Mouse (Mus musculus): ENCODE measurements around the gene Smyd2. TPM values are rescaled to one million over a fixed set of nuclear protein-coding genes. Genes with fewer than 3 reads are reported as not detected.

Smyd2 gene
- total and polyA plus RNA-seq, 3 experiments = 81.5 to 117 (median 99.2) TPM

DNA sequence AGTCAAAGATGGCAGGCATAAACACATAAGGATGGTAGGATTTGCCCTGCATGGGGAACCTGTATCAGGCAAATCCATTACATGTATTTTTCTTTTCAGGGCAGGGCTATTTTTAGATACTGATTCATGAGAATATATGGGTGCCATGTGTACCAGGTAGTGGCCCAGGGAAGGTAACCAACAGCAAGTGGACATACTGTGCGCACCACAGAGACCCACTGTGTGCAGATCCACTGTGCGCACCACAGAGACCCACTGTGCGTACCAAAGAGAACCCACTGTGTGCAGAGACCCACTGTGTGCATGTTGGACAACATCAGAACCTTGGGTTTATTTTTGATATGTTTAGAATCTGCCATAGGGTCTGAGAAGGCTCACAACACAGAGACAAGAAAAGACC is 58.4 kb downstream of the Smyd2 start:
- H3K36me3 ChIP-seq (ENCODE audit: control insufficient read depth, insufficient read depth, low read length) = no peaks in the 10 kb centered on the region; the same call in 1 of the 2 replicates
- no peak for TF ChIP-seq CTCF (IDR thresholded peaks at IDR 0.05)
- no peak for TF ChIP-seq EP300 (IDR thresholded peaks at IDR 0.05; ENCODE audit: insufficient read depth, low read depth, low read length)
- 97% methylated on average over 3 of the region's 3 CpGs for WGBS
- H3K27ac ChIP-seq = no peak overlapping the region
- DNase-seq = no peak
- intact Hi-C loops (cut with DNase I) = loop anchor here (5.0 kb wide), 1 partner anchor 161 kb away; no protein-coding TSS in a partner anchor
- peaks cover 12% of the 10 kb centered on the region for H3K4me1 ChIP-seq (ENCODE audit: control insufficient read depth, insufficient read depth, low read length)
- no peak overlapping the region for H3K4me3 ChIP-seq
- H3K27me3 ChIP-seq (ENCODE audit: control insufficient read depth, insufficient read depth, low read length) = no peaks in the 10 kb centered on the region
- H3K9ac ChIP-seq (ENCODE audit: low read depth, low read length) = no peak overlapping the region
- H3K79me2 ChIP-seq (replicated peaks; ENCODE audit: control insufficient read depth, insufficient read depth, low read length) = no peaks in the 10 kb centered on the region

DNA sequence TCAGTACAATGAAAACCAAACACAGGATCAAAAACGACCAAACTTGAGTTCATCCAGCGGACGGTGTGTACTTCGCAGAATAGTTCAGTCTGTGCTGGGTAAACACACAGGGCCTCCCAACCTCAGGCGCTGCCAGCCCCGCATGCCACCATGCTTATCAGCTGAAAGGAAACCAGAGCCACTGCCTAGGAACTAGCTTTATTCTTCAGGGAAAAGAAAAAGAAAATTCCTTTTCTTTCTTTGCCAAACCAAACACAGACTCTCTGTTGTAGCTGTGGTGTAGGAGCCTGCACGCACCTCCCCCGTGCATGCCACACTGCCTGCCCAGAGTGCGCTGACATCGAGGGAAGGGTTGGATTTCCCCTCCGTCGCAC is 61.2 kb downstream of the Smyd2 start:
- H3K36me3 ChIP-seq (ENCODE audit: control insufficient read depth, insufficient read depth, low read length) = no peaks in the 10 kb centered on the region; the same call in 1 of the 2 replicates
- WGBS = 45% methylated on average over 12 of the region's 12 CpGs
- H3K79me2 ChIP-seq (replicated peaks; ENCODE audit: control insufficient read depth, insufficient read depth, low read length) = no peaks in the 10 kb centered on the region
- peaks cover 1% of the 10 kb centered on the region; the same call in 1 of the 2 replicates for H3K4me1 ChIP-seq (ENCODE audit: control insufficient read depth, insufficient read depth, low read length)
- TF ChIP-seq EP300 (IDR thresholded peaks at IDR 0.05; ENCODE audit: insufficient read depth, low read depth, low read length) (no peak), CTCF (IDR thresholded peaks at IDR 0.05) (no peak), POLR2A (IDR thresholded peaks at IDR 0.05; ENCODE audit: insufficient read depth, low read depth, low read length) (no peak)
- H3K4me3 ChIP-seq = no peak overlapping the region
- DNase-seq = peak in 1 of 2 experiments; percentile 51
- intact Hi-C loops (cut with DNase I) = loop anchor here (5.0 kb wide), 1 partner anchor 159 kb away; no protein-coding TSS in a partner anchor
- H3K9ac ChIP-seq (ENCODE audit: low read depth, low read length) = no peak overlapping the region
- H3K27me3 ChIP-seq (ENCODE audit: control insufficient read depth, insufficient read depth, low read length) = no peaks in the 10 kb centered on the region
- H3K27ac ChIP-seq = no peak overlapping the region

DNA sequence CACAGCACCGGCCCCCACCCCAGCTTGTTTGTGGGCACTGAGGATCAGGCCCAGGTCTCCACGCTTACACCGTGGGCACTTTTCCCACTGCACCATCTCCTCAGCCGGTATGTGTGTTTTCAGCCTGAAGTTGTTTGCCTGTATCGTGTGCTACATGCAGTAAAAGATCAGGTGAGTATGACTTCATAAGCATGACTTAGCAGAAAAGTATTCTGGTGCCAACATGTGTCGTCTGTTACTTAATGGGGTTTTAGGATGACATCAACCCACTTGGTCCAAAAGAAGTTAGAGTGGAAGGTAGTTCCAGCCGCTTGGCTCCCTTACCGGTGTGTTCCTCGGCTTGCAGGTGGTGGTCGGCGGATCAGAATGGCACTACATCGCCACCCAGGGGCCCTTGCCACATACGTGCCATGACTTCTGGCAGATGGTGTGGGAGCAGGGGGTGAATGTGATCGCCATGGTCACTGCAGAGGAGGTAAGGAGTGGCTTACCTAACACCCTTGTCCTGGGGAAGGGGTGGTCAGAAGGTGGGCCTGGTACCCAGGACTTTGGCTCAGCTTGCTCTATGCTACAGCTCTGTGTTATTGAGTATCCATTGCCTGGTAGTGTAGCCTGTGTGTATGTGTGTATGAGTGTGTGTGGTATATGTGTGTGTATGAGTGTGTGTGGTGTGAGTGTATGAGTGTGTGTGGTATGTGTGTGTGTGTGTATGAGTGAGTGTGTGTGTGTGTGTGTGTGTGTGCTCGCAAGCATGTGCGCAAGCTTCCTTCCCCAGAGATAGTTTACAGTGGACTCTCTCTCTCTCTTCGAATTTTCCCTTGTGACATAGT is 61.8 kb downstream of the Smyd2 start:
- H3K4me3 ChIP-seq = no peak overlapping the region
- H3K27me3 ChIP-seq (ENCODE audit: control insufficient read depth, insufficient read depth, low read length) = no peaks in the 10 kb centered on the region
- H3K27ac ChIP-seq = no peak overlapping the region
- intact Hi-C loops (cut with DNase I) = loop anchor here (5.0 kb wide), 1 partner anchor 158 kb away; no protein-coding TSS in a partner anchor
- peaks cover 1% of the 10 kb centered on the region; the same call in 1 of the 2 replicates for H3K4me1 ChIP-seq (ENCODE audit: control insufficient read depth, insufficient read depth, low read length)
- DNase-seq = no peak
- H3K36me3 ChIP-seq (ENCODE audit: control insufficient read depth, insufficient read depth, low read length) = no peaks in the 10 kb centered on the region; the same call in 1 of the 2 replicates
- TF ChIP-seq POLR2A (IDR thresholded peaks at IDR 0.05; ENCODE audit: insufficient read depth, low read depth, low read length) (no peak), CTCF (IDR thresholded peaks at IDR 0.05) (peak; percentile 34)
- no peak overlapping the region for H3K9ac ChIP-seq (ENCODE audit: low read depth, low read length)
- WGBS = 75% methylated on average over 17 of the region's 17 CpGs
- H3K79me2 ChIP-seq (replicated peaks; ENCODE audit: control insufficient read depth, insufficient read depth, low read length) = no peaks in the 10 kb centered on the region

DNA sequence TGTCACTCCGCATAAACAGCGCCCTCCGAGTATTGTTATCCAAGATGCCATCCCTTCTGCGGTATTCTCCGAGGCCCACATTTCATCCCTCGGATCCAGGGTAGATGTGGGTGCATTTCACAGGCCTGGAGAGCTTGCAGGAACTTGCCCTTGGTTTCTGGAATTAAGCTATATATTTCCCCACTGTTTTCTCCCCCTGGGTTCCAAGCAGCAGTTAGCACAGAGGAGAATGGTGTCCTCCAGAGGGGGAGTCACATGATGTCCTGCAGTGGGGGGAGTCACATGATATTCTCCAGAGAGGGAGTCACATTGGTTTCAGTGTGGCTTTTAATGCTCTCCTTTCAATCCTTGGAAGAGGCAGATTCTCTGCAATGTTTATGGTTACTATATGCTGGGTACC is 63.8 kb downstream of the Smyd2 start:
- no peaks in the 10 kb centered on the region; the same call in 1 of the 2 replicates for H3K36me3 ChIP-seq (ENCODE audit: control insufficient read depth, insufficient read depth, low read length)
- DNase-seq = no peak
- H3K79me2 ChIP-seq (replicated peaks; ENCODE audit: control insufficient read depth, insufficient read depth, low read length) = no peaks in the 10 kb centered on the region
- no peaks in the 10 kb centered on the region for H3K27me3 ChIP-seq (ENCODE audit: control insufficient read depth, insufficient read depth, low read length)
- H3K4me1 ChIP-seq (ENCODE audit: control insufficient read depth, insufficient read depth, low read length) = peaks cover 1% of the 10 kb centered on the region; the same call in 1 of the 2 replicates
- H3K27ac ChIP-seq = no peak overlapping the region
- H3K9ac ChIP-seq (ENCODE audit: low read depth, low read length) = no peak overlapping the region
- H3K4me3 ChIP-seq = no peak overlapping the region
- intact Hi-C loops (cut with DNase I) = no loop called here
- 82% methylated on average over 6 of the region's 6 CpGs for WGBS
- no peak for TF ChIP-seq POLR2A (IDR thresholded peaks at IDR 0.05; ENCODE audit: insufficient read depth, low read depth, low read length)
- TF ChIP-seq EP300 (IDR thresholded peaks at IDR 0.05; ENCODE audit: insufficient read depth, low read depth, low read length) = no peak
- no peak for TF ChIP-seq CTCF (IDR thresholded peaks at IDR 0.05)

DNA sequence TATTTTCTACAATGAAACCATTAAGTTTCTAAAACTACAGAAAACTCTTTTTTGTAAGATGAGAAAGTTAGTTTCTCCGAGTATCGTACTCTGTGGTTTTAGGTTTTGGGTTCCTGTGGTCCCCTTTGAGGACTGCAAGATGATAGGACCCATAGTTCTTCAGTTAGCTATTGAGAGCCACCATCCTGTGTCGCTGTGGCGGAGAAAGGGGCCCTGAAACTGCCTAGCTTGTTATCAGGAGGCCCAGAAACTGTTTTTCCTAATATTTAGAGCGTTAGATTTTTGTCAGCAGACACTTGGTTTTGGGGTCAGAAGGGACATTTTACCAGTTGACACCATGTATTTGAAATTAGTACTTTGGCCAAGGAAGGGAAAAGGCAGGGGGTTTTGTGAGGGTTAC is 66.4 kb downstream of the Smyd2 start:
- no peak overlapping the region for H3K9ac ChIP-seq (ENCODE audit: low read depth, low read length)
- intact Hi-C loops (cut with DNase I) = no loop called here
- no peak overlapping the region for H3K4me3 ChIP-seq
- WGBS = 96% methylated on average over 5 of the region's 5 CpGs
- peaks cover 1% of the 10 kb centered on the region; the same call in 1 of the 2 replicates for H3K4me1 ChIP-seq (ENCODE audit: control insufficient read depth, insufficient read depth, low read length)
- no peaks in the 10 kb centered on the region for H3K27me3 ChIP-seq (ENCODE audit: control insufficient read depth, insufficient read depth, low read length)
- H3K27ac ChIP-seq = no peak overlapping the region
- H3K79me2 ChIP-seq (replicated peaks; ENCODE audit: control insufficient read depth, insufficient read depth, low read length) = no peaks in the 10 kb centered on the region
- DNase-seq = no peak
- H3K36me3 ChIP-seq (ENCODE audit: control insufficient read depth, insufficient read depth, low read length) = no peaks in the 10 kb centered on the region; the same call in 1 of the 2 replicates
- no peak for TF ChIP-seq EP300 (IDR thresholded peaks at IDR 0.05; ENCODE audit: insufficient read depth, low read depth, low read length)
- no peak for TF ChIP-seq POLR2A (IDR thresholded peaks at IDR 0.05; ENCODE audit: insufficient read depth, low read depth, low read length)
- no peak for TF ChIP-seq CTCF (IDR thresholded peaks at IDR 0.05)

DNA sequence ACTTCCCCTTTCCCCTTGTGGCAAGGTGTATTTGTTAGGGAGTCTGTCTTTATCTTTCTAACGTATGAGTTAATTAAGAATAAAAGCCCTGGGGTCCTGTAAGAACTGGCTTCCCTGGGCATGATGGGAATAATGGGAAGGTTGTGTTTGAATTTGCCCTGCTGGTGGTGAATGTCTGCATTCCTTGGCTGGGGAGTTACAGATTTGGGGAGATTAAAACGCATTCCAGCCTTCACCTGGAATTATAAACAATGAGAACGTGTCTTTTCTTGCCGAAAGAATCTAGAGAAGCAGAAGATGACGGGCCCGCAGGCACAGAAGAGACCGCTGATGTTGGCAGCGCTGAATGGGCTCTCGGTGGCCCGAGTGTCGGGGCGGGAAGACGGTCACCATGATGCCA is 67.5 kb downstream of the Smyd2 start:
- 85% methylated on average over 13 of the region's 13 CpGs for WGBS
- H3K79me2 ChIP-seq (replicated peaks; ENCODE audit: control insufficient read depth, insufficient read depth, low read length) = no peaks in the 10 kb centered on the region
- no peaks in the 10 kb centered on the region for H3K27me3 ChIP-seq (ENCODE audit: control insufficient read depth, insufficient read depth, low read length)
- TF ChIP-seq EP300 (IDR thresholded peaks at IDR 0.05; ENCODE audit: insufficient read depth, low read depth, low read length) (no peak), CTCF (IDR thresholded peaks at IDR 0.05) (no peak), POLR2A (IDR thresholded peaks at IDR 0.05; ENCODE audit: insufficient read depth, low read depth, low read length) (no peak)
- H3K36me3 ChIP-seq (ENCODE audit: control insufficient read depth, insufficient read depth, low read length) = no peaks in the 10 kb centered on the region; the same call in 1 of the 2 replicates
- H3K4me1 ChIP-seq (ENCODE audit: control insufficient read depth, insufficient read depth, low read length) = no peaks in the 10 kb centered on the region
- H3K27ac ChIP-seq = no peak overlapping the region
- no peak overlapping the region for H3K9ac ChIP-seq (ENCODE audit: low read depth, low read length)
- no peak overlapping the region for H3K4me3 ChIP-seq
- intact Hi-C loops (cut with DNase I) = no loop called here
- no peak for DNase-seq

All from heart, adult 2 months (tissue).